Mouse (Mus musculus): ENCODE measurements around the gene Vasp. TPM values are rescaled to one million over a fixed set of nuclear protein-coding genes. Genes with fewer than 3 reads are reported as not detected.

Gene Vasp
- polyA plus RNA-seq, 1 experiment from 2014 or later, result 142 TPM

- ATAC-seq, result no peak
- no peak for TF ChIP-seq CTCF (IDR thresholded peaks at IDR 0.05)
- DNase-seq (ENCODE audit: low read depth, low spot score), result no peak
- in situ Hi-C loops (cut with MboI; ENCODE audit: low pct_unique_long_range_greater_than_20kb), result no loop called here
- ChIA-PET CTCF (interaction anchor here (0.7 to 1.7 kb wide), 3 partner anchors 33 to 43 kb away, joined by 3 to 7 read pairs (median 3); no protein-coding TSS in a partner anchor), POLR2A (interaction anchor here (0.9 to 1.0 kb wide), 2 partner anchors 41 to 93 kb away, joined by 3 read pairs; no protein-coding TSS in a partner anchor)
- no peaks in the 10 kb centered on the region for H3K27me3 ChIP-seq
Observed at GRCm38 (mm10) chr7:19272173-19272764, 652 bp upstream of the Vasp start.

DNA sequence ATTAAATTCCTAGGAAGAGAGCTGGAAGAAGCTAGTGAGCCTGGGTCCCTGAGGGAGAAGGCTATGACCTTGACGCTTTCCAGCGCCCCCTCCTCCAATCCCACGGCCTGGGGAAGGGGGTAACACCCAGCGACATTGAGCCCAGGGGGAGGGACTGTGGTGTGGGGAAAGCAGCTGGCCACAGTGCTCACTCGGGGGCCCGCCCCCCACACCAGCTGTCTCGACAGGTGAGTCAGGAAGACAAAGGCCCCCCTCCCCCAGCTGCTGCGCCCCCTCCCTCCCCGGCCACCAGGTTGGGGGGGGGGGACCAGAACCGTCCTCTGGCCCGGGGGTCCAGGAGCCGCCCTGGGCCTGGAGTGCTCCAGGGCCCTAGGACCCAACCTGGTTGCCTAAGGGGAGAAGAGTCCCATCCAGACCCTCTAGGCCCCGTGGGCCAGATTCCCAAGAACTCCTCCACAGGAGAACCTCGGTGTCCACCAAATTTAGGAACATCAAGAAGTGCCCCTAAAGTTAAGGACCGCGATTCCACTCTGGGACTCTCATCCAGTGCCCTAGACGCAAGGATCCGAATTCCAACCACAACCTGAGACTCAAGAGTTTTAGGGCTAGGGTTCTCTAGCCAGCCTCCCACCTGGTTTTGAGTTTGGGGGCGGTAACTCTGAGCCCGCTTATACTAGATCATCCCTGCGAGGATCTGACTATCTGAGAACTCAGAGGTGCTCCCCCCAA, 944 bp downstream of the Vasp start:
- TF ChIP-seq CTCF (IDR thresholded peaks at IDR 0.05), result no peak
- no peaks in the 10 kb centered on the region for H3K27me3 ChIP-seq
- in situ Hi-C loops (cut with MboI; ENCODE audit: low pct_unique_long_range_greater_than_20kb), result no loop called here
- ChIA-PET POLR2A (interaction anchor here (0.8 to 2.9 kb wide), 3 partner anchors 13 to 89 kb away, joined by 3 to 9 read pairs (median 3); partner anchors contain the start of genes Cd3eap and Ppp1r13l), CTCF (interaction anchor here (1.6 kb wide), 1 partner anchor 23 kb away, joined by 4 read pairs; no protein-coding TSS in a partner anchor)
- ATAC-seq (no peak), DNase-seq (ENCODE audit: low read depth, low spot score) (no peak)

GRCm38 (mm10) chr7:19269721-19270441, 1.7 kb downstream of the Vasp start:
- in situ Hi-C loops (cut with MboI; ENCODE audit: low pct_unique_long_range_greater_than_20kb), result no loop called here
- DNase-seq (ENCODE audit: low read depth, low spot score), result no peak
- POLR2A ChIA-PET, result interaction anchor here (0.8 to 2.9 kb wide), 4 partner anchors 12 to 89 kb away, joined by 3 to 9 read pairs (median 4); partner anchors contain the start of genes Cd3eap and Ppp1r13l

GRCm38 (mm10) chr7:19268993-19269681, 2.5 kb downstream of the Vasp start:
- no peak for ATAC-seq

More at GRCm38 (mm10) chr7:19269721-19270441, 1.7 kb downstream of the Vasp start:
- TF ChIP-seq CTCF (IDR thresholded peaks at IDR 0.05), result no peak
- CTCF ChIA-PET, result interaction anchor here (1.6 to 2.8 kb wide), 2 partner anchors 22 to 30 kb away, joined by 4 to 18 read pairs; no protein-coding TSS in a partner anchor
- no peaks in the 10 kb centered on the region for H3K27me3 ChIP-seq
- ATAC-seq, result peak; percentile 45

DNA sequence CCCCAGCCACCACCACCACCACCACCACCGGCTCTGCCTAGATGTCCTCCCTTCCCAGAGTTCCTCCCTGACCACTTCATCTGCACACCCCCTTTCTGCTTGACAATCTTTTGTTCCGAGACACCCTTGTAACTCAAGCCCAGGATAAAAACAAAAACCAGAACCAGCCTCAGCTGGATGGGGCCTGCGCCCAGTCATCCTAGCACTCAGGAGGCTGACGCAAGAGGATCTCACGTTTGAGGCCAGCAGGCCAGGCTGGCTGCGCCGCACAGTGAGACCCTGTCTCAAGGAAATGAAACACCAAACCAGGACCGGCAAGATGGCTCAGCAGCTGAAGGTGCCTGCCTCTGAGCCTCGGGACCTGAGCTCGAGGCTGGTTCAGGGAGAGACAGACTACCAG, 4.6 kb downstream of the Vasp start:
- DNase-seq (ENCODE audit: low read depth, low spot score), result no peak
- ATAC-seq, result no peak
- TF ChIP-seq CTCF (IDR thresholded peaks at IDR 0.05), result no peak
- in situ Hi-C loops (cut with MboI; ENCODE audit: low pct_unique_long_range_greater_than_20kb), result no loop called here
- CTCF ChIA-PET, result interaction anchor here (1.3 to 2.8 kb wide), 4 partner anchors 8 to 28 kb away, joined by 3 to 18 read pairs (median 5); no protein-coding TSS in a partner anchor
- POLR2A ChIA-PET, result interaction anchor here (1.0 to 1.9 kb wide), 2 partner anchors 14 to 20 kb away, joined by 3 to 6 read pairs; no protein-coding TSS in a partner anchor
- no peaks in the 10 kb centered on the region for H3K27me3 ChIP-seq

More at GRCm38 (mm10) chr7:19268993-19269681, 2.5 kb downstream of the Vasp start:
- CTCF ChIA-PET, result interaction anchor here (1.6 to 2.8 kb wide), 2 partner anchors 22 to 30 kb away, joined by 4 to 18 read pairs; no protein-coding TSS in a partner anchor
- no peak for TF ChIP-seq CTCF (IDR thresholded peaks at IDR 0.05)
- in situ Hi-C loops (cut with MboI; ENCODE audit: low pct_unique_long_range_greater_than_20kb), result no loop called here
- no peaks in the 10 kb centered on the region for H3K27me3 ChIP-seq
- no peak for DNase-seq (ENCODE audit: low read depth, low spot score)
- POLR2A ChIA-PET, result interaction anchor here (0.5 to 2.9 kb wide), 5 partner anchors 11 to 71 kb away, joined by 3 to 9 read pairs (median 4); no protein-coding TSS in a partner anchor

- no peak for ATAC-seq
- CTCF ChIA-PET, result interaction anchor here (1.6 kb wide), 1 partner anchor 15 kb away, joined by 5 read pairs; no protein-coding TSS in a partner anchor
- POLR2A ChIA-PET, result interaction anchor here (0.6 kb wide), 2 partner anchors 9 to 93 kb away, joined by 3 read pairs; partner anchors contain the start of gene Cd3eap
- no peak for TF ChIP-seq CTCF (IDR thresholded peaks at IDR 0.05)
- H3K27me3 ChIP-seq, result no peaks in the 10 kb centered on the region
- DNase-seq (ENCODE audit: low read depth, low spot score), result no peak
- in situ Hi-C loops (cut with MboI; ENCODE audit: low pct_unique_long_range_greater_than_20kb), result no loop called here
Observed at GRCm38 (mm10) chr7:19265928-19266822, 5.4 kb downstream of the Vasp start.

GRCm38 (mm10) chr7:19265147-19265546, 6.5 kb downstream of the Vasp start:
- TF ChIP-seq CTCF (IDR thresholded peaks at IDR 0.05), result no peak
- ATAC-seq, result no peak
- no peak for DNase-seq (ENCODE audit: low read depth, low spot score)
- CTCF ChIA-PET, result no interaction called here
- POLR2A ChIA-PET, result interaction anchor here (0.6 kb wide), 2 partner anchors 12 to 94 kb away, joined by 3 read pairs; partner anchors contain the start of gene Cd3eap
- in situ Hi-C loops (cut with MboI; ENCODE audit: low pct_unique_long_range_greater_than_20kb), result no loop called here
- H3K27me3 ChIP-seq, result no peaks in the 10 kb centered on the region

GRCm38 (mm10) chr7:19258336-19258735, 13.3 kb downstream of the Vasp start:
- no peak for DNase-seq (ENCODE audit: low read depth, low spot score)
- ATAC-seq, result no peak
- CTCF ChIA-PET, result interaction anchor here (1.0 to 3.2 kb wide), 2 partner anchors 9 to 19 kb away, joined by 3 to 17 read pairs; no protein-coding TSS in a partner anchor
- in situ Hi-C loops (cut with MboI; ENCODE audit: low pct_unique_long_range_greater_than_20kb), result no loop called here
- POLR2A ChIA-PET, result interaction anchor here (0.5 to 2.3 kb wide), 2 partner anchors 12 kb away, joined by 3 to 9 read pairs; no protein-coding TSS in a partner anchor
- no peak for TF ChIP-seq CTCF (IDR thresholded peaks at IDR 0.05)
- H3K27me3 ChIP-seq, result no peaks in the 10 kb centered on the region
